ENCODE assay signal across 8 mouse cellular contexts in the genomic region with DNA sequence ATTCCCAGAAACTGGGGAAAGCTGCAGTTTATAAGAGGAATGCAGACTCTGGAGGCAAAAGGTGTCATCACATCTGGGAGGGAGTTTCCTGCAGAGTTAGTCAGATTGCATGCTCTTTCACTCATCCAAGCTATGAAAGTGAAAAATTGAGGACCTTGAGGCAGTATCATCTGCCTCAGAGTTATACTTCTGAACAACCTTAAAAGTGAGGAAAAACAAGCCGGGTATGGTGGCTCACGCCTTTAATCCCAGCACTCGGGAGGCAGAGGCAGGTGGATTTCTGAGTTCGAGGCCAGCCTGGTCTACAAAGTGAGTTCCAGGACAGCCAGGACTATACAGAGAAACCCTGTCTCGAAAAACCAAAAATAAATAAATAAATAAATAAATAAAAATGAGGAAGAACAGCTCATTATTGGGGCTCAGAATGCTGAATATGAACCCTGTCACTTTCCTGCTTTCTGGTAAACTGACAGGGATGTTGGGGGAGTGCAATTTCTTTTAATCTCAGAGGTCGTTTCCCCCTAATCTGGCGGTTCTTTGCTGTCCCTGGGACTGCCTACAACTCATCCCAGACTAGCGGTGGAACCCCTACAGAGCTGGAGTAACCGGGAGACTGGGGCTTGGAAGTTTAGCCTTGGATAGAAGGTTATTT. TPM values are rescaled to one million over a fixed set of nuclear protein-coding genes. Genes with fewer than 3 reads are reported as not detected.
DNase-seq lines count a peak whose midpoint lies in the region; ATAC-seq and TF ChIP-seq lines count a peak whose summit lies in the region.

No protein-coding gene starts in this region.

- peak overlapping the region; percentile 87 for H3K4me2 ChIP-seq in lung, embryonic 16.5 days (ENCODE audit: low read depth, low read length)
- H3K4me2 ChIP-seq in intestine, embryonic 15.5 days (replicated peaks), result peak overlapping the region; percentile 80
- peak overlapping the region; percentile 86 for H3K4me2 ChIP-seq in neural tube, embryonic 13.5 days

- peaks cover 5% of the 10 kb centered on the region for H3K4me1 ChIP-seq in lung, embryonic 16.5 days (replicated peaks; ENCODE audit: control insufficient read depth, insufficient read depth, low read length)
- H3K4me1 ChIP-seq in cortical plate, adult 2 months (ENCODE audit: control insufficient read depth, insufficient read depth, low read length), result peaks cover 3% of the 10 kb centered on the region; the same call in 1 of the 2 replicates
- no peaks in the 10 kb centered on the region; the same call in 1 of the 2 replicates for H3K4me1 ChIP-seq in intestine, embryonic 15.5 days (replicated peaks)
- peaks cover 12% of the 10 kb centered on the region for H3K4me1 ChIP-seq in neural tube, embryonic 13.5 days (replicated peaks)

- H3K9me3 ChIP-seq in lung, embryonic 16.5 days (ENCODE audit: control insufficient read depth, low read length), result no peaks in the 10 kb centered on the region
- no peaks in the 10 kb centered on the region for H3K9me3 ChIP-seq in intestine, embryonic 15.5 days
- H3K9me3 ChIP-seq in neural tube, embryonic 13.5 days, result no peaks in the 10 kb centered on the region

- peak; percentile 6 for ATAC-seq in lung, embryonic 16.5 days (ENCODE audit: low read depth)
- no peak for ATAC-seq in intestine, embryonic 15.5 days
- ATAC-seq in neural tube, embryonic 13.5 days (ENCODE audit: low read depth), result peak; percentile 58; the same call in 1 of the 2 replicates

- TF ChIP-seq POLR2A in cortical plate, adult 2 months (IDR thresholded peaks at IDR 0.05; ENCODE audit: extremely low read depth, insufficient read depth, low read length), result no peak

- no peak for TF ChIP-seq CTCF in cortical plate, adult 2 months (IDR thresholded peaks at IDR 0.05; ENCODE audit: extremely low read depth, insufficient read depth, low read length)

- H3K27ac ChIP-seq in lung, embryonic 16.5 days (ENCODE audit: low read length), result peak overlapping the region; percentile 93
- H3K27ac ChIP-seq in cortical plate, adult 2 months (ENCODE audit: insufficient read depth, low read length), result peak overlapping the region; percentile 75
- peak overlapping the region; percentile 89 for H3K27ac ChIP-seq in intestine, embryonic 15.5 days
- peak overlapping the region; percentile 81 for H3K27ac ChIP-seq in neural tube, embryonic 13.5 days (replicated peaks)

- peak overlapping the region; percentile 81 for H3K9ac ChIP-seq in lung, embryonic 16.5 days (ENCODE audit: low read length)
- H3K9ac ChIP-seq in intestine, embryonic 15.5 days, result peak overlapping the region; percentile 68
- peak overlapping the region; percentile 86 for H3K9ac ChIP-seq in neural tube, embryonic 13.5 days

- H3K4me3 ChIP-seq in lung, embryonic 16.5 days (ENCODE audit: low read length), result peak overlapping the region; percentile 82
- peak overlapping the region; percentile 88 for H3K4me3 ChIP-seq in cortical plate, adult 2 months (ENCODE audit: insufficient read depth, low read length)
- peak overlapping the region; percentile 84 for H3K4me3 ChIP-seq in intestine, embryonic 15.5 days (replicated peaks)
- peak overlapping the region; percentile 89 for H3K4me3 ChIP-seq in neural tube, embryonic 13.5 days

- WGBS in lung, embryonic 16.5 days, result 38% methylated on average over 8 of the region's 9 CpGs
- WGBS in intestine, embryonic 15.5 days, result 41% methylated on average over 9 of the region's 9 CpGs
- 46% methylated on average over 9 of the region's 9 CpGs for WGBS in neural tube, embryonic 13.5 days

- peaks cover 3% of the 10 kb centered on the region; the same call in 1 of the 2 replicates for H3K36me3 ChIP-seq in lung, embryonic 16.5 days (ENCODE audit: control insufficient read depth, insufficient read depth, low read length)
- peaks cover 14% of the 10 kb centered on the region for H3K36me3 ChIP-seq in intestine, embryonic 15.5 days
- peaks cover 24% of the 10 kb centered on the region for H3K36me3 ChIP-seq in neural tube, embryonic 13.5 days

- H3K27me3 ChIP-seq in lung, embryonic 16.5 days (ENCODE audit: control insufficient read depth, insufficient read depth, low read depth, low read length), result no peaks in the 10 kb centered on the region
- no peaks in the 10 kb centered on the region for H3K27me3 ChIP-seq in intestine, embryonic 15.5 days (replicated peaks)
- H3K27me3 ChIP-seq in neural tube, embryonic 13.5 days, result no peaks in the 10 kb centered on the region; the same call in 1 of the 2 replicates

- DNase-seq in lung, adult 18-20 months, result no peak
- DNase-seq in ovary, postnatal 14 days (ENCODE audit: low spot score), result no peak
- no peak for DNase-seq in cerebellum, postnatal 10 days
- DNase-seq in gastrocnemius, postnatal 4 days (ENCODE audit: low spot score in 2 of 2), result no peak

RNA-seq across cellular contexts. Expression of gene Tmem128, which starts 0.4 kb away (rescaled TPM):
- 80.8 and 82.0 TPM in 2 replicates for polyA plus RNA-seq in lung, embryonic 16.5 days (2015; fragmentation: Nextera tagmentation; extraction: Ambion mirVana)
- 47.5 and 48.0 TPM in 2 replicates for polyA plus RNA-seq in cortical plate, adult 2 months (2012; rRNA removed)
- 67.9 and 68.6 TPM in 2 replicates for polyA plus RNA-seq in intestine, embryonic 15.5 days (2015; fragmentation: Nextera tagmentation; extraction: Ambion mirVana)
- polyA plus RNA-seq in neural tube, embryonic 13.5 days (2015; fragmentation: Nextera tagmentation; extraction: Ambion mirVana), result 114 and 116 TPM in 2 replicates
- 10 to 100 TPM; 18.6 to 19.3 TPM for total RNA-seq in gastrocnemius, postnatal 4 days (2021)

RNA-seq across cellular contexts. Expression of gene Otop1, which starts 16.2 kb away (rescaled TPM):
- not detected in 2 replicates for polyA plus RNA-seq in lung, embryonic 16.5 days (2015; fragmentation: Nextera tagmentation; extraction: Ambion mirVana)
- polyA plus RNA-seq in cortical plate, adult 2 months (2012; rRNA removed), result 0.02 TPM in 1 of 2 replicates, not detected in the other
- not detected in 2 replicates for polyA plus RNA-seq in intestine, embryonic 15.5 days (2015; fragmentation: Nextera tagmentation; extraction: Ambion mirVana)
- polyA plus RNA-seq in neural tube, embryonic 13.5 days (2015; fragmentation: Nextera tagmentation; extraction: Ambion mirVana), result not detected in 2 replicates
- total RNA-seq in gastrocnemius, postnatal 4 days (2021), result under 1 TPM; 0.37 to 0.57 TPM

RNA-seq across cellular contexts. Expression of gene Lyar, which starts 39.3 kb away (rescaled TPM):
- 70.3 and 75.1 TPM in 2 replicates for polyA plus RNA-seq in lung, embryonic 16.5 days (2015; fragmentation: Nextera tagmentation; extraction: Ambion mirVana)
- 14.3 and 15.5 TPM in 2 replicates for polyA plus RNA-seq in cortical plate, adult 2 months (2012; rRNA removed)
- 101 and 116 TPM in 2 replicates for polyA plus RNA-seq in intestine, embryonic 15.5 days (2015; fragmentation: Nextera tagmentation; extraction: Ambion mirVana)
- 44.5 and 47.7 TPM in 2 replicates for polyA plus RNA-seq in neural tube, embryonic 13.5 days (2015; fragmentation: Nextera tagmentation; extraction: Ambion mirVana)
- 10 to 100 TPM; 16.6 to 18.6 TPM for total RNA-seq in gastrocnemius, postnatal 4 days (2021)

RNA-seq across cellular contexts. Expression of gene Zbtb49, which starts 39.3 kb away (rescaled TPM):
- 12.9 and 14.2 TPM in 2 replicates for polyA plus RNA-seq in lung, embryonic 16.5 days (2015; fragmentation: Nextera tagmentation; extraction: Ambion mirVana)
- polyA plus RNA-seq in cortical plate, adult 2 months (2012; rRNA removed), result 19.0 and 20.6 TPM in 2 replicates
- 9.2 TPM in 2 replicates for polyA plus RNA-seq in intestine, embryonic 15.5 days (2015; fragmentation: Nextera tagmentation; extraction: Ambion mirVana)
- polyA plus RNA-seq in neural tube, embryonic 13.5 days (2015; fragmentation: Nextera tagmentation; extraction: Ambion mirVana), result 17.1 and 19.3 TPM in 2 replicates
- total RNA-seq in gastrocnemius, postnatal 4 days (2021), result 1 to 10 TPM; 6.3 to 6.8 TPM

RNA-seq across cellular contexts. Expression of gene Drd5, which starts 59.6 kb away (rescaled TPM):
- polyA plus RNA-seq in lung, embryonic 16.5 days (2015; fragmentation: Nextera tagmentation; extraction: Ambion mirVana), result not detected in 2 replicates
- polyA plus RNA-seq in cortical plate, adult 2 months (2012; rRNA removed), result 0.84 and 2.6 TPM in 2 replicates
- not detected in 2 replicates for polyA plus RNA-seq in intestine, embryonic 15.5 days (2015; fragmentation: Nextera tagmentation; extraction: Ambion mirVana)
- 0.27 and 0.28 TPM in 2 replicates for polyA plus RNA-seq in neural tube, embryonic 13.5 days (2015; fragmentation: Nextera tagmentation; extraction: Ambion mirVana)
- not detected for total RNA-seq in gastrocnemius, postnatal 4 days (2021)
